Mouse (Mus musculus): ENCODE data around the gene Fancf. TPM values are rescaled to one million over a fixed set of nuclear protein-coding genes. Genes with fewer than 3 reads are reported as not detected.

Gene Fancf
- polyA plus RNA-seq, 2 experiments = 6.8 to 7.2 TPM

DNA sequence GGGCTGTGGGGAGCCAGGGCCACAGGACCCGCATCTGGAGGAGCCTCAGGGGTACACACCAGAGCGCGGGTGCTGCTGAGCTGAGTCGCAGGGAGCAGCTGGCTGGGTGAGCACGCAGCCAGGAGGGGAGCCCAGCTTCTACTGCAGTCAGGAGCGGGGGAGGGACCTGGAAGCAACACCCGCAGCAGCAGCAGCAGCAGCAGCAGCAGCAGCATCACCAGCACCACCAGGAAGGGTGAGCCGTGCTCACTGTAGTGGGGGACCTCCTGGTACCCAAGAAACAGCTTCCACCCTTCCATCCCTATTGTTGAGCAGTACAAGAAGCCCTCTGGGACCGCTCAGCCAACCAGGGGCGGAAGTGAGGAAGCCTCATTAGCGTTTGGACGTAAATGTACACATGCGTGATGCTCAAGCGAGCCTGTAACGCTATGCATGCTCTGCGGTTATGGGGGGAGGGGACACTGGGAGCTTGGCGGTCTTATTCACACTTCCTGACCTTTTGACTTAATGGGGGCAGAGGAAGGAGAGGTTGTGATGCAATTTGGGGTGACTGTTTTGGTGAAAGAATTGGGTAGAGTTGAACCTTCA is 17.2 kb upstream of the Fancf start:
- Histone ChIP-seq H3K36me3 (replicated peaks; ENCODE audit: control insufficient read depth, insufficient read depth, low read depth) (no peaks in the 10 kb centered on the region), H3K4me3 (ENCODE audit: insufficient read depth in 1 of 2, low read depth in 2 of 2, low read length in 2 of 2) (peak overlapping the region; percentile 12 to 33), H3K9me3 (ENCODE audit: control insufficient read depth, low read length) (no peaks in the 10 kb centered on the region), H3K27me3 (ENCODE audit: control insufficient read depth, insufficient read depth, low read length) (no peaks in the 10 kb centered on the region; the same call in 1 of the 2 replicates), H3K9ac (replicated peaks) (peak overlapping the region; percentile 31; the same call in 1 of the 2 replicates), H3K4me2 (ENCODE audit: low read depth) (peak overlapping the region; percentile 61), H3K27ac (no peak overlapping the region), H3K4me1 (replicated peaks; ENCODE audit: control insufficient read depth in 2 of 2, insufficient read depth in 2 of 2, low read length in 1 of 2) (peaks cover 0 to 2% of the 10 kb centered on the region in 2 experiments; a peak in 1 of 4 replicates)
- DNase-seq (ENCODE audit: low read depth in 3 of 3, low spot score in 3 of 3) (no peak), ATAC-seq (ENCODE audit: insufficient read depth) (peak; percentile 28; the same call in 1 of the 2 replicates)
- TF ChIP-seq EP300 (IDR thresholded peaks at IDR 0.05; ENCODE audit: low read depth) = no peak
- TF ChIP-seq CTCF (IDR thresholded peaks at IDR 0.05; ENCODE audit: low read depth) = no peak
- WGBS (ENCODE audit: insufficient replicate concordance) = under 1% methylated on average over 17 of the region's 17 CpGs

DNA sequence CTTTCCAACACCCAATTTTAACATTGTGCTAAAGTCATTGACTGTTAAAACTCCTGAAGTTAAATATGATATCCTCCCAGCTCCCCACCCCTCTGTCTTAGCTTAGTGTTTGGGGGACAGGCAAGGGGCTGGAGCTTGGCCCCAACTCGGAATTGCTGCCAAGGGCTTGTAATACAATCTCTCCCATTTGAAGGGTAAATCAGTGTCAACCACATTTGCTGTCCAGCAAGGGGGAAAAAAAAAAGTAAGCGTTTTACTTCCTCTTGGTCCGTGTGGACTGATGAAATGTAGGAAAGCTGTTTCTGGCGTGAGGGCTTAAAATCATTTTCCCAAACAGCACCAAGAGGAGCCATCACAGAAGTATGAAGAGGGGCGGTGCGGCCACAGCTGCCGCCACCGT is 16.7 kb upstream of the Fancf start:
- H3K4me2 ChIP-seq (ENCODE audit: low read depth) = peak overlapping the region; percentile 61
- DNase-seq (ENCODE audit: low read depth in 3 of 3, low spot score in 3 of 3) = no peak
- peak overlapping the region; percentile 31; the same call in 1 of the 2 replicates for H3K9ac ChIP-seq (replicated peaks)
- no peaks in the 10 kb centered on the region for H3K36me3 ChIP-seq (replicated peaks; ENCODE audit: control insufficient read depth, insufficient read depth, low read depth)
- peak overlapping the region; percentile 12 to 33; a peak in 3 of 4 replicates for H3K4me3 ChIP-seq (ENCODE audit: insufficient read depth in 1 of 2, low read depth in 2 of 2, low read length in 2 of 2)
- no peak for ATAC-seq (ENCODE audit: insufficient read depth)
- no peak overlapping the region for H3K27ac ChIP-seq
- H3K9me3 ChIP-seq (ENCODE audit: control insufficient read depth, low read length) = no peaks in the 10 kb centered on the region
- no peaks in the 10 kb centered on the region; the same call in 1 of the 2 replicates for H3K27me3 ChIP-seq (ENCODE audit: control insufficient read depth, insufficient read depth, low read length)
- WGBS (ENCODE audit: insufficient replicate concordance) = 4% methylated on average over 8 of the region's 8 CpGs
- H3K4me1 ChIP-seq (replicated peaks; ENCODE audit: control insufficient read depth in 2 of 2, insufficient read depth in 2 of 2, low read length in 1 of 2) = peaks cover 0 to 2% of the 10 kb centered on the region in 2 experiments; a peak in 1 of 4 replicates
- TF ChIP-seq EP300 (IDR thresholded peaks at IDR 0.05; ENCODE audit: low read depth) = no peak
- TF ChIP-seq CTCF (IDR thresholded peaks at IDR 0.05; ENCODE audit: low read depth) = no peak

DNA sequence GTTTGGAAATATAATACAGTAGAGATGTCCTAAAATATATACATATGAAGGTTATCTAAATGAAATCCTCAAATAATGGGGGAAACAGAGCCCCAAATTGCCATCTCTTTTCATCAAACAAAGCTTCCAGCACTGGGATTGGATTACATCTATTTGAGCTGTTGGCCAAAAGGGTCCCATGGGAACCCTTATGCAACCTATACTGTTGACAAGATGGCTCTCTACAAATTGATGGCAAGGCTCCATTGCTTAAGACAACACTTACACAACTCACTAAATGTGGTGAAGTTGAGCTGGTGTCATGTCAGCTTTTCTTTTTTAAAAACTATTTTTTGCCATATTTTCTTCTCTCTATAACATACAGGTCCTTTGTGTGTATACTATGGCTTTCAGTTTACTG is 14.2 kb upstream of the Fancf start:
- no peak overlapping the region for H3K27ac ChIP-seq
- H3K27me3 ChIP-seq (ENCODE audit: control insufficient read depth, insufficient read depth, low read length) = no peaks in the 10 kb centered on the region; the same call in 1 of the 2 replicates
- H3K36me3 ChIP-seq (replicated peaks; ENCODE audit: control insufficient read depth, insufficient read depth, low read depth) = no peaks in the 10 kb centered on the region
- H3K9me3 ChIP-seq (ENCODE audit: control insufficient read depth, low read length) = no peaks in the 10 kb centered on the region
- TF ChIP-seq EP300 (IDR thresholded peaks at IDR 0.05; ENCODE audit: low read depth) (no peak), CTCF (IDR thresholded peaks at IDR 0.05; ENCODE audit: low read depth) (no peak)
- H3K9ac ChIP-seq (replicated peaks) = no peak overlapping the region
- no peak overlapping the region for H3K4me3 ChIP-seq (ENCODE audit: insufficient read depth in 1 of 2, low read depth in 2 of 2, low read length in 2 of 2)
- ATAC-seq (ENCODE audit: insufficient read depth) = no peak
- H3K4me1 ChIP-seq (replicated peaks; ENCODE audit: control insufficient read depth in 2 of 2, insufficient read depth in 2 of 2, low read length in 1 of 2) = peaks cover 0 to 2% of the 10 kb centered on the region in 2 experiments; a peak in 1 of 4 replicates
- no peak for DNase-seq (ENCODE audit: low read depth in 3 of 3, low spot score in 3 of 3)
- H3K4me2 ChIP-seq (ENCODE audit: low read depth) = no peak overlapping the region

DNA sequence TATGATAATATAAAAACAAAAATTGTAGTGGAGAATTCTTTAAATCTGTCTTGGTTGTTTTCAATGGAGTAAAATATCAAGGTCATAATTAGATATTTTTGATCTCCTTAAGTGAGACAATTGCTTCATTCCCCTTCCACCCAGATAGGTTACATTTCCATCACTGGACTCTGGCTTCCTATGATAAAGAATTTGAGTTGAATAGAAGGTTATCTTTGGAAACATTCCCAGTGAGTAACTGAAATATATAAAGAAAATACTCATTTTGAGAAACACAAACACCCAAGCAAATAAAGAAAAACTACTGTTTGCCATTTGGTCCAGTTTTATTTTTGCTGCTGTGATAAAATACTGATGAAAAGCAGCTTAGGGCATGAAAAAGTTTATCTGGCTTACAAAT is 10.5 kb upstream of the Fancf start:
- no peaks in the 10 kb centered on the region; the same call in 1 of the 2 replicates for H3K36me3 ChIP-seq (replicated peaks; ENCODE audit: control insufficient read depth, insufficient read depth, low read depth)
- no peak overlapping the region for H3K9ac ChIP-seq (replicated peaks)
- H3K4me2 ChIP-seq (ENCODE audit: low read depth) = no peak overlapping the region
- H3K4me1 ChIP-seq (replicated peaks; ENCODE audit: control insufficient read depth in 2 of 2, insufficient read depth in 2 of 2, low read length in 1 of 2) = no peaks in the 10 kb centered on the region
- H3K27me3 ChIP-seq (ENCODE audit: control insufficient read depth, insufficient read depth, low read length) = no peaks in the 10 kb centered on the region
- DNase-seq (ENCODE audit: low read depth in 3 of 3, low spot score in 3 of 3) (no peak), ATAC-seq (ENCODE audit: insufficient read depth) (no peak)
- H3K9me3 ChIP-seq (ENCODE audit: control insufficient read depth, low read length) = no peaks in the 10 kb centered on the region
- no peak overlapping the region for H3K27ac ChIP-seq
- no peak overlapping the region for H3K4me3 ChIP-seq (ENCODE audit: insufficient read depth in 1 of 2, low read depth in 2 of 2, low read length in 2 of 2)
- no peak for TF ChIP-seq EP300 (IDR thresholded peaks at IDR 0.05; ENCODE audit: low read depth)

DNA sequence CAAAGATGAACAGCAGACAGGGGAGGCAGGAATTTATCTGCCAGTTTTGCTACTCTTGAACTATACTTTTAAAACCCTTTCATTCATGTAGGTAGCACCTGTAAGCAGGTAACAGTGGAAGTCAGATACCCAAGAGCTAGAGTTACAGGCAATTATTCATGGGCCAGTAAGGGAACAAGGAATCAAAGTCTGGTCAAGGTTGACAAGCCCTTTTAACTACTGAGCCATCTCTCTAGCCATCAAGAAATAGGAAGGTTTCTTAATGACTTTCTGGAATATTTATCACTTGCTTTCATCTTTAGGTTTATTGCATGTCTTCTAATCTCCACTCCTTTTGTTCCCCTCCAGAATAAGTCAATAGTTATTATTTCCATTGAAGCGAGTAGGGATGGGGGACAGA is 10.0 kb upstream of the Fancf start:
- no peak overlapping the region for H3K27ac ChIP-seq
- H3K4me1 ChIP-seq (replicated peaks; ENCODE audit: control insufficient read depth in 2 of 2, insufficient read depth in 2 of 2, low read length in 1 of 2) = no peaks in the 10 kb centered on the region
- H3K4me2 ChIP-seq (ENCODE audit: low read depth) = no peak overlapping the region
- H3K9ac ChIP-seq (replicated peaks) = no peak overlapping the region
- no peaks in the 10 kb centered on the region for H3K27me3 ChIP-seq (ENCODE audit: control insufficient read depth, insufficient read depth, low read length)
- H3K4me3 ChIP-seq (ENCODE audit: insufficient read depth in 1 of 2, low read depth in 2 of 2, low read length in 2 of 2) = no peak overlapping the region
- ATAC-seq (ENCODE audit: insufficient read depth) (no peak), DNase-seq (ENCODE audit: low read depth in 3 of 3, low spot score in 3 of 3) (no peak)
- no peaks in the 10 kb centered on the region; the same call in 1 of the 2 replicates for H3K36me3 ChIP-seq (replicated peaks; ENCODE audit: control insufficient read depth, insufficient read depth, low read depth)
- WGBS (ENCODE audit: insufficient replicate concordance) = 50% methylated on average over 1 of the region's 1 CpGs
- no peaks in the 10 kb centered on the region for H3K9me3 ChIP-seq (ENCODE audit: control insufficient read depth, low read length)
- TF ChIP-seq CTCF (IDR thresholded peaks at IDR 0.05; ENCODE audit: low read depth) (no peak), EP300 (IDR thresholded peaks at IDR 0.05; ENCODE audit: low read depth) (no peak)

All from liver, embryonic 14.5 days (tissue).